Mouse (Mus musculus): ENCODE results near the gene Gm42906. TPM values are rescaled to one million over a fixed set of nuclear protein-coding genes. Genes with fewer than 3 reads are reported as not detected.

Gene Gm42906
- polyA plus RNA-seq, 1 experiment from 2014 or later: not detected

- Histone ChIP-seq H3K27me3 (ENCODE audit: poor library complexity, severe bottlenecking) (no peaks in the 10 kb centered on the region), H3K4me3 (no peak overlapping the region), H3K9me3 (no peaks in the 10 kb centered on the region), H3K4me1 (peaks cover 23% of the 10 kb centered on the region), H3K36me3 (replicated peaks) (no peaks in the 10 kb centered on the region), H3K27ac (no peak overlapping the region)
- 89% methylated on average over 7 of the region's 7 CpGs for WGBS
- DNase-seq (ENCODE audit: extremely low spot score, low spot score): no peak
Measured at GRCm38 (mm10) chr5:151111080-151111871, 316.7 kb downstream of the Gm42906 start.

- no peak for DNase-seq (ENCODE audit: extremely low spot score, low spot score)
- Histone ChIP-seq H3K36me3 (replicated peaks) (no peaks in the 10 kb centered on the region), H3K27me3 (ENCODE audit: poor library complexity, severe bottlenecking) (no peaks in the 10 kb centered on the region), H3K27ac (no peak overlapping the region), H3K4me1 (peaks cover 23% of the 10 kb centered on the region), H3K9me3 (no peaks in the 10 kb centered on the region), H3K4me3 (no peak overlapping the region)
- WGBS: 53% methylated on average over 6 of the region's 6 CpGs
Measured at GRCm38 (mm10) chr5:151110461-151110908, 317.5 kb downstream of the Gm42906 start.

GRCm38 (mm10) chr5:151109822-151110221, 318.1 kb downstream of the Gm42906 start:
- Histone ChIP-seq H3K27me3 (ENCODE audit: poor library complexity, severe bottlenecking) (no peaks in the 10 kb centered on the region), H3K4me1 (peaks cover 24% of the 10 kb centered on the region), H3K4me3 (no peak overlapping the region), H3K9me3 (no peaks in the 10 kb centered on the region), H3K27ac (no peak overlapping the region), H3K36me3 (replicated peaks) (no peaks in the 10 kb centered on the region)
- 70% methylated on average over 2 of the region's 2 CpGs for WGBS
- DNase-seq (ENCODE audit: extremely low spot score, low spot score): no peak

GRCm38 (mm10) chr5:151108955-151109354, 319.0 kb downstream of the Gm42906 start:
- Histone ChIP-seq H3K4me1 (peaks cover 33% of the 10 kb centered on the region), H3K27ac (peak overlapping the region; percentile 51; the same call in 1 of the 2 replicates), H3K9me3 (no peaks in the 10 kb centered on the region), H3K36me3 (replicated peaks) (no peaks in the 10 kb centered on the region), H3K27me3 (ENCODE audit: poor library complexity, severe bottlenecking) (no peaks in the 10 kb centered on the region), H3K4me3 (no peak overlapping the region)
- WGBS: 87% methylated on average over 7 of the region's 7 CpGs
- DNase-seq (ENCODE audit: extremely low spot score, low spot score): no peak

DNA sequence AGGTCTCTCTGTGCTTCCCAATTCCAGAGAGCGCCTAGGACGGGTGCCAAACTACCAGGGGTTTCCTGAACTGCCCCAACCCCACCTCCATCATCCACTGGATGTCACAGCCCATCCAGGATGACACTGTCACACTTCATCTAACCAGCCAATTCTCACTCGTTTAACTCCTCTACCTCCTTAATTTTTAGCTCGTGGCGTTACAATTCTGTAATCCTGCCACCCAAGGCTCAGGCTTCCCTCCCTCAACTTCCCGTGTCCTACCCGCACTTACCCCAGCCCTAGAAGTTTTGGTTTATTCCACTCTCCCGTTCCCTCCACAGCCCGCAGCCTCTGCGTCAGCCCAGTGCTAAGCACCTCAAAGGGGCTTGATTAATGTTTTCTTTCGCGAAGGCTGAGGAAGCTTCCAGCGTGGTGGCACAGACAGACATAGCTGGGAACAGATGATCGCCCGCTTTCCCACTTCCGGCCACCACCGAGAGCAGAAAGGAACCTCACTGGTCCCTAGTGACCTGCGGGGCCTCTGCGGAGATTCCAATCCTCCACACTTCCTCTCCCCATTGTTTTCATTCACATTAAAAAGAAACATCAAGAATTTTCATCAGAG, 319.6 kb downstream of the Gm42906 start:
- peak overlapping the region; percentile 51 for H3K27ac ChIP-seq

GRCm38 (mm10) chr5:151106841-151107240, 321.1 kb downstream of the Gm42906 start:
- DNase-seq (ENCODE audit: extremely low spot score, low spot score): no peak
- Histone ChIP-seq H3K4me1 (peaks cover 35% of the 10 kb centered on the region), H3K27me3 (ENCODE audit: poor library complexity, severe bottlenecking) (no peaks in the 10 kb centered on the region), H3K4me3 (no peak overlapping the region), H3K36me3 (replicated peaks) (no peaks in the 10 kb centered on the region), H3K27ac (no peak overlapping the region), H3K9me3 (no peaks in the 10 kb centered on the region)
- 89% methylated on average over 3 of the region's 3 CpGs for WGBS

More for the DNA sequence above, 319.6 kb downstream of the Gm42906 start:
- H3K27me3 ChIP-seq (ENCODE audit: poor library complexity, severe bottlenecking): no peaks in the 10 kb centered on the region
- no peak overlapping the region for H3K4me3 ChIP-seq
- H3K4me1 ChIP-seq: peaks cover 35% of the 10 kb centered on the region
- 68% methylated on average over 19 of the region's 19 CpGs for WGBS
- no peaks in the 10 kb centered on the region for H3K36me3 ChIP-seq (replicated peaks)
- no peak for DNase-seq (ENCODE audit: extremely low spot score, low spot score)
- H3K9me3 ChIP-seq: no peaks in the 10 kb centered on the region

GRCm38 (mm10) chr5:151105054-151105971, 322.6 kb downstream of the Gm42906 start:
- H3K4me3 ChIP-seq: no peak overlapping the region
- 87% methylated on average over 10 of the region's 10 CpGs for WGBS
- H3K27ac ChIP-seq: no peak overlapping the region
- no peak for DNase-seq (ENCODE audit: extremely low spot score, low spot score)
- no peaks in the 10 kb centered on the region for H3K9me3 ChIP-seq
- peaks cover 29% of the 10 kb centered on the region for H3K4me1 ChIP-seq
- H3K27me3 ChIP-seq (ENCODE audit: poor library complexity, severe bottlenecking): no peaks in the 10 kb centered on the region
- H3K36me3 ChIP-seq (replicated peaks): no peaks in the 10 kb centered on the region

DNA sequence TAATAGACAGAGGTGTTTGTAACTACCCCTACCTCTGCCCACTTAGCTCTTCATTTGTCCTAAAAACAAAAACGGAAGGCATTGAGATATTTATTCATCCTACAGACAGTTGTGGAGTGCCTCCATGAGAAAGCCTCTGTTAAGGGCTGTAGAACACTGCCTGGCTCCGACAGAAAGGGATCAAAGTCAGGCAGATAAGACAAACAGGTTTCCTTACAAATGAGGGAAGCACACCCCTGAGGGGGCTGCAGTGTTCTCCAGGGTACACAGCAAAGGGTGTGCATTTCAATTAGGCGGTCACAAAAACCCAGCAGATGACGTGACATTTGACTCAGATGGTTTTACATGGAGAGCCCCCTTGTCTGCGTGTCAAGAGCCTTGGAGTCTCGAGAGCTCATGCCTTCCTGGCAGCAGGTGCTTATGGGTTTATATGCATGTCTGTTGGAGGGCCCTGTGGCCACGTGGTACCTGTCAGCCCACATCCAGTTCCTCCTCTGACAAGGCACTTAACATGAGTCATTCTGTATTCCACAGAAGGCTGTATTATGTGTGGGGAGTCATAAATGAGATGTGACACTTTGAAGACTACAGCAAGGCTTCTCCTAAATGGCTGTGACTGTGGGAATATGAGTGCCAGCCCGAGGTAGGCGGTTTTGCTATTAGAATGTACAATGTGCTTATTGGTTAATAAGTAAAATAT, 323.5 kb downstream of the Gm42906 start:
- no peak for DNase-seq (ENCODE audit: extremely low spot score, low spot score)
- Histone ChIP-seq H3K4me3 (no peak overlapping the region), H3K27me3 (ENCODE audit: poor library complexity, severe bottlenecking) (no peaks in the 10 kb centered on the region), H3K4me1 (peaks cover 22% of the 10 kb centered on the region), H3K27ac (no peak overlapping the region), H3K36me3 (replicated peaks) (no peaks in the 10 kb centered on the region), H3K9me3 (no peaks in the 10 kb centered on the region)
- 74% methylated on average over 9 of the region's 9 CpGs for WGBS

DNA sequence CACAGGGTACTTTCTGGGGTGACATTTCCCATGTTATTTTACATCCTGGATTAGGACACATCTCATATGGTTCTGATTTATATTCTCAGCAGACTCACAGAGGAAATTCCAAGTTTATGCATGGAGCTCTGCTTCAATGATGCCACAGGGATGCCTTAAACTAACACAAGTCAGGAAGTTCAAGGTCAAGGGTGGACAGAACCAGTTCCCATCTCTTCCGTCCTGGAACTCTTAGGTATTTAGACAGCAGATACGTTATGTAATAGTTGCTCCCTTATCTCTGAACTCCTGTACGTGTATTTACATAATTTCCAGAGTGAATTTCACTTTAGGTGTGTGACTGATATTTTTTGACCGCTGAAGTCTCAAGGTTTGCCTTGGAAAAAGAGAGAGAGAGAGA, 324.7 kb downstream of the Gm42906 start:
- Histone ChIP-seq H3K27ac (no peak overlapping the region), H3K36me3 (replicated peaks) (no peaks in the 10 kb centered on the region), H3K27me3 (ENCODE audit: poor library complexity, severe bottlenecking) (no peaks in the 10 kb centered on the region), H3K4me1 (peaks cover 12% of the 10 kb centered on the region), H3K4me3 (no peak overlapping the region), H3K9me3 (no peaks in the 10 kb centered on the region)
- WGBS: 77% methylated on average over 4 of the region's 4 CpGs
- no peak for DNase-seq (ENCODE audit: extremely low spot score, low spot score)

GRCm38 (mm10) chr5:151102262-151102661, 325.7 kb downstream of the Gm42906 start:
- WGBS: 46% methylated on average over 2 of the region's 2 CpGs

GRCm38 (mm10) chr5:151096012-151096411, 332.0 kb downstream of the Gm42906 start:
- no peaks in the 10 kb centered on the region for H3K27me3 ChIP-seq (ENCODE audit: poor library complexity, severe bottlenecking)
- 0 out of 2 replicates have a peak, but pooled peaks cover 6% of the 10 kb centered on the region for H3K4me1 ChIP-seq
- H3K9me3 ChIP-seq: no peaks in the 10 kb centered on the region
- no peak overlapping the region for H3K27ac ChIP-seq
- H3K36me3 ChIP-seq (replicated peaks): no peaks in the 10 kb centered on the region
- H3K4me3 ChIP-seq: no peak overlapping the region
- DNase-seq (ENCODE audit: extremely low spot score, low spot score): no peak
- 90% methylated on average over 6 of the region's 6 CpGs for WGBS

More at GRCm38 (mm10) chr5:151102262-151102661, 325.7 kb downstream of the Gm42906 start:
- Histone ChIP-seq H3K27me3 (ENCODE audit: poor library complexity, severe bottlenecking) (no peaks in the 10 kb centered on the region), H3K9me3 (no peaks in the 10 kb centered on the region), H3K36me3 (replicated peaks) (no peaks in the 10 kb centered on the region), H3K27ac (no peak overlapping the region), H3K4me1 (peaks cover 11% of the 10 kb centered on the region), H3K4me3 (no peak overlapping the region)
- DNase-seq (ENCODE audit: extremely low spot score, low spot score): no peak
